Mouse (Mus musculus) forebrain, embryonic 16.5 days (tissue): Measurements from ENCODE around the gene Arhgap22. TPM values are rescaled to one million over a fixed set of nuclear protein-coding genes. Genes with fewer than 3 reads are reported as not detected.

Experiments used
- ATAC-seq: fragments of 200-750 bp; cut with Nextera tagmentation; 2 replicates; pipeline ENCODE4 v1.8.0; 2017; ENCODE audit warnings: mild to moderate bottlenecking, moderate library complexity
- H3K27ac ChIP-seq: fragments of 300-500 bp; sonication (generic); 2 replicates; pipeline ENCODE4 v1.5.1; 2014; ENCODE audit warnings: low read length, control low read depth
- H3K27me3 ChIP-seq: fragments of 300-500 bp; sonication (generic); replicated peaks from 2 replicates; pipeline ENCODE4 v1.6.1; 2014; ENCODE audit warnings: low read length; ENCODE audit not compliant: control insufficient read depth, insufficient read depth
- H3K36me3 ChIP-seq: fragments of 300-500 bp; sonication (generic); 2 replicates; pipeline ENCODE4 v1.6.1; 2014; ENCODE audit not compliant: control insufficient read depth, insufficient read depth
- H3K4me1 ChIP-seq: fragments of 300-500 bp; sonication (generic); replicated peaks from 2 replicates; pipeline ENCODE4 v1.6.1; 2014; ENCODE audit warnings: low read length; ENCODE audit not compliant: control insufficient read depth, insufficient read depth
- H3K4me2 ChIP-seq: fragments of 300-500 bp; sonication (generic); 2 replicates; pipeline ENCODE4 v1.6.1; 2014; ENCODE audit warnings: mild to moderate bottlenecking, low read length, control low read depth
- H3K4me3 ChIP-seq: fragments of 300-500 bp; sonication (generic); replicated peaks from 2 replicates; pipeline ENCODE4 v1.5.1; 2014; ENCODE audit warnings: mild to moderate bottlenecking, low read length, control low read depth
- H3K9ac ChIP-seq: fragments of 300-500 bp; sonication (generic); replicated peaks from 2 replicates; pipeline ENCODE4 v1.6.1; 2014; ENCODE audit warnings: low read depth, low read length, control low read depth
- H3K9me3 ChIP-seq: fragments of 300-500 bp; sonication (generic); 2 replicates; pipeline ENCODE4 v1.6.1; 2016; ENCODE audit warnings: low read length; ENCODE audit not compliant: control insufficient read depth
- WGBS: fragments of 180-500 bp; shearing (Covaris S2); extraction: QIAGEN DNeasy Blood & Tissue Kit; methylation state at CpG from one replicate; pipeline ENCODE4 v1.1.7; 2014; 5-methylcytosine and 5-hydroxymethylcytosine counted together
- polyA plus RNA-seq: library from polyadenylated mRNA; unstranded; fragments of >200 nt; fragmentation: Nextera tagmentation; extraction: Ambion mirVana; gene quantifications from 2 replicates; pipeline ENCODE4 v1.2.1, GENCODE M21; 2015

Gene Arhgap22
- polyA plus RNA-seq, 1 experiment from 2014 or later, result 0.47 TPM

DNA sequence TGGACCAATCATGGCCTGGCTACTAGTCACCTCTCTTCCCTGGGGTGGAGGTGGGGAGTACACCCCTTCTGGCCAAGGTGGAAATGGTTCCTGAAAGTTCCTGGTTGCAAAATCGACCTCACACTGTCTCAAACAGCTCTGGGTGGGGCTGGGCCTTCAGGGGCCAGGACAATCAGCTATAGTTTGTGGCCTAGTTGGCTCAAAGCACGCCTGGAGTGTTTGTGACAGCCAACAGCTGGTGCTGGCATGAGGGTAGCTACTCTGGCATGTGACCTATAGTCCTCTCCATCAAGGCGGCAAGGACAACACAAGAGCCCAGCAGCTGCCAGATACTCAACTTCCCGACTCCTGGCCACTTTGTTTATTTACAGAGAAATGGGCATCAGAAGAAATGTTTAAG lies 133.9 kb downstream of the Arhgap22 start:
- no peaks in the 10 kb centered on the region for H3K36me3 ChIP-seq
- no peak overlapping the region for H3K4me2 ChIP-seq
- H3K4me3 ChIP-seq, result no peak overlapping the region
- H3K27me3 ChIP-seq, result peaks cover 19% of the 10 kb centered on the region
- WGBS, result 49% methylated on average over 4 of the region's 4 CpGs
- H3K4me1 ChIP-seq, result peaks cover 5% of the 10 kb centered on the region; the same call in 1 of the 2 replicates
- H3K27ac ChIP-seq, result no peak overlapping the region
- no peak overlapping the region for H3K9ac ChIP-seq
- no peaks in the 10 kb centered on the region for H3K9me3 ChIP-seq
- no peak for ATAC-seq

DNA sequence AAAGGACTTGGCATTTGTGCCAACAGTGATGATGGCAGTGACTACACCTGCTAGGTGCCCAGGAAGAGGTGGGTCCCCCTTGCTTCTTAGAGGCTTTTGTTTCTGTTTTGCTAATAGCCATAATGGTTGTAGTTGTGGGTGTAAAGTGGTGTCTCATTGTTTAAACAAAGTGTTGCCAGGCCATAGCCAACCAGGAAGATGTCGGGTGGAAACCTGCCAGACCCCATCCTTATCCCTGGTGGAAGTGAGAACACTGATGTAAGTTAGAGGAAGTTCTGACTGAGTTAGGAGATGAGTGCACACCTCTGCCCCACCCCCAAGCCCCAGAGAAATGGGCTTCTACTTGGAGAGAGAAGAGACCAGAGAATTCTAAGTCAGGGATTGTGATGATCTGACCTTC lies 134.3 kb downstream of the Arhgap22 start:
- Histone ChIP-seq H3K4me1 (peaks cover 5% of the 10 kb centered on the region; the same call in 1 of the 2 replicates), H3K36me3 (no peaks in the 10 kb centered on the region), H3K9me3 (no peaks in the 10 kb centered on the region), H3K27ac (no peak overlapping the region), H3K4me3 (no peak overlapping the region), H3K9ac (no peak overlapping the region), H3K27me3 (peaks cover 19% of the 10 kb centered on the region), H3K4me2 (no peak overlapping the region)
- 92% methylated on average over 1 of the region's 1 CpGs for WGBS
- ATAC-seq, result no peak

DNA sequence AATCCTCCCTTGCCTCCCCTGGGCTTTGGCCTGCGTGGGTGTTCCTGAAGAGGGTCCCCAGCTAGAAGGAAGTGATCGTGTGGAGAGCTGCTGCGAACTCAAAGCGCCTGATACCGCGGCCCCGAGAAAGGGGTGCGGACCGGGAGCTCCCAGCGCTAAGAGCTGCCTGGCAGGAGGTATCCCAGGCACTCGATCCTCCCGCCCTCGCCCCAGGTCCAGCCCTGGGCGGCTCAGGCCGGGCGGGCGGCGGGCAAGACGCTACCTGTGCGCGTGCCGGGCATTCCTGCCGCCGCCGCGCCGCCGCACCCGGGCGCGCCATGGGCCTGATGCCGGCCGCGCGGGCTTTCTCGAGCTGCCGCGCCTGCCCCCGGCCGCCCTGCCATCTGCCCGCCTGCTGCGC lies 137.2 kb downstream of the Arhgap22 start:
- H3K9me3 ChIP-seq, result no peaks in the 10 kb centered on the region
- H3K4me1 ChIP-seq, result peaks cover 5% of the 10 kb centered on the region; the same call in 1 of the 2 replicates
- peak overlapping the region; percentile 47 for H3K4me3 ChIP-seq
- peak overlapping the region; percentile 77 for H3K4me2 ChIP-seq
- under 1% methylated on average over 39 of the region's 42 CpGs for WGBS
- no peak overlapping the region for H3K27ac ChIP-seq
- peaks cover 19% of the 10 kb centered on the region for H3K27me3 ChIP-seq
- H3K9ac ChIP-seq, result peak overlapping the region; percentile 63
- H3K36me3 ChIP-seq, result no peaks in the 10 kb centered on the region
- ATAC-seq, result no peak

DNA sequence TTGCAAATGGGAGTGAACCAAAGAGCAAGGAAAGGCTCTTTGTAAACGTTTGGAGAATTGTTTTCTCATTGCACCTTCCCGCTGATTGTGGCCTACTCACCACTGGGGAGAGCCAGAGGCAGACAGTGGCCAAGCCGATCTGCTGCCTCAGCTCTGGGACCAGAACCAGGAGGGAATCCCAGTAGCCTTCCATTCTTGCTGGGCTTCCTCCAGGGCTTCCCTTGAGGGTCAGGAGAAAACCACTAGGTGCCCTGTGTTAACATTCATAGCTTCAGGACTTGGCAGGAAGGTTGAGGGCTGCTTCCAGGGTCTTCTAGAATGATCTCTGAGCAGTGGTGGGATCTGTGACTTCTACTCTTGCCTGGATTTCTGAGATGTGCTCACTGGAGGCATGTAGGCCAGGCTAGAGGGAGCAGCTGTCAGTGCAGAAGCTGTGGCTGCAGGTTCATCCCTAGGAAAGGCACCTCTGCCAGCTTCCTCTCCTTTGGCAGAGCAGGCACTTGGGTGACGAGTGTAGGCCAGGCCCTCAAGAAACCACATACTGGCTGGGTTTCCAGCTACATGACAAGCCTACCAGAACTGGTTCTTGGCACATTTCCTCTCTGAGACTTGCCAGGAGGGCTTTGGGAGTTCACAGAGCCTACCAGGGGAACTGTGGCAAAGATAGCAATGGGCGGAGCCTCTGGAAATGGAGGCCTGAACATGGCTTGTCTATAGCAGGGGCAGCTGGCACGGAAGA lies 138.3 kb downstream of the Arhgap22 start:
- no peaks in the 10 kb centered on the region for H3K9me3 ChIP-seq
- no peak for ATAC-seq
- H3K27ac ChIP-seq, result no peak overlapping the region
- no peak overlapping the region for H3K4me3 ChIP-seq
- H3K27me3 ChIP-seq, result peaks cover 19% of the 10 kb centered on the region
- 67% methylated on average over 6 of the region's 6 CpGs for WGBS
- peaks cover 5% of the 10 kb centered on the region; the same call in 1 of the 2 replicates for H3K4me1 ChIP-seq
- no peaks in the 10 kb centered on the region for H3K36me3 ChIP-seq
- no peak overlapping the region for H3K9ac ChIP-seq
- H3K4me2 ChIP-seq, result no peak overlapping the region

GRCm38 (mm10) chr14:33352890-33353289 lies 139.1 kb downstream of the Arhgap22 start:
- Histone ChIP-seq H3K4me1 (peaks cover 10% of the 10 kb centered on the region; the same call in 1 of the 2 replicates), H3K4me2 (no peak overlapping the region), H3K9ac (no peak overlapping the region), H3K27me3 (peaks cover 19% of the 10 kb centered on the region), H3K27ac (no peak overlapping the region), H3K36me3 (no peaks in the 10 kb centered on the region), H3K4me3 (no peak overlapping the region), H3K9me3 (no peaks in the 10 kb centered on the region)
- ATAC-seq, result no peak
- 84% methylated on average over 6 of the region's 6 CpGs for WGBS

GRCm38 (mm10) chr14:33355276-33355675 lies 141.4 kb downstream of the Arhgap22 start:
- ATAC-seq, result no peak
- Histone ChIP-seq H3K27me3 (peaks cover 16% of the 10 kb centered on the region), H3K4me2 (no peak overlapping the region)

DNA sequence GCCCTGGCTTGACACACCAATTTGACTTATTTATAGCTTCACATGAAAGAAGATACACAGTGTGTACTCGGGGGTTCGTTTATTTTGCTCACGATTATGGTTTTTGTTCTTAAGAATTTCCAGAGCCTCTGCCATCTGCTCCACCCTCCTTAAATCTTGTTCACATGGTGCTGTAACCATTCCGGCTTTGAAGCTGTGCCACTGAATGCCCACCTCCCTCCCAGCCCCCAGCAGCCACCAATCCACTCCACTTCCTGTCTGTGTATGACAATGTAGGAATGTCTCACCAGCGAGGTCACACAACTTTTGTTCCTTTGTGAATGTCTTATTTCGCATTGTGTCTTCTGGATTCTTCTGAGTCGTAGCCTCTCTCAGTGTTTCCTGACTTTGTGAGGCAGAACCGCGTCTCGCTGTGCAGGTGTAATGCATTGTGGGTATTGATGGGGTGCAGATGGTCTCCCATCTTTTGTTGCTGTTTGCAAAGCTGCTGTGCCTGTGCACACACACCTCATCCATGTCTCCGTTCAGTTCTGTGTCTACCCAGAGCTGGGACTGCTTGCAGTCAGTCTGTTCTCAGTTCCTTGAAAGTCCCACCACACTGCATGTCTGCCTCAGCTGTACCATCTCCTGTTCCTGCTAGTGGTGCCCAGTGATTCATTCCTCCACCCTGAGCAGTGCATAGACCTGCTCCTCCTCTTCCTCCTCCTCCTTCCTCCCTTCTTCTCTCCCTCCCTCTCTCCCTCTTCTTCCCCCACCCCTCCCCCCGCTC lies 144.0 kb downstream of the Arhgap22 start:
- peak; percentile 66 for ATAC-seq
- Histone ChIP-seq H3K36me3 (no peaks in the 10 kb centered on the region), H3K4me2 (no peak overlapping the region), H3K9ac (no peak overlapping the region), H3K4me1 (peaks cover 6% of the 10 kb centered on the region; the same call in 1 of the 2 replicates), H3K9me3 (no peaks in the 10 kb centered on the region), H3K4me3 (no peak overlapping the region), H3K27ac (no peak overlapping the region), H3K27me3 (no peaks in the 10 kb centered on the region)
- 50% methylated on average over 12 of the region's 12 CpGs for WGBS

More at GRCm38 (mm10) chr14:33355276-33355675, 141.4 kb downstream of the Arhgap22 start:
- peaks cover 11% of the 10 kb centered on the region; the same call in 1 of the 2 replicates for H3K4me1 ChIP-seq
- no peak overlapping the region for H3K9ac ChIP-seq
- no peaks in the 10 kb centered on the region for H3K36me3 ChIP-seq
- no peaks in the 10 kb centered on the region for H3K9me3 ChIP-seq
- WGBS, result 89% methylated on average over 5 of the region's 5 CpGs
- H3K27ac ChIP-seq, result no peak overlapping the region
- no peak overlapping the region for H3K4me3 ChIP-seq

- Histone ChIP-seq H3K9ac (no peak overlapping the region), H3K4me3 (no peak overlapping the region), H3K27me3 (no peaks in the 10 kb centered on the region), H3K9me3 (no peaks in the 10 kb centered on the region), H3K27ac (no peak overlapping the region), H3K4me2 (no peak overlapping the region), H3K36me3 (no peaks in the 10 kb centered on the region), H3K4me1 (peaks cover 6% of the 10 kb centered on the region; the same call in 1 of the 2 replicates)
- no peak for ATAC-seq
- 87% methylated on average over 8 of the region's 8 CpGs for WGBS
Observed at GRCm38 (mm10) chr14:33358891-33359290, 145.1 kb downstream of the Arhgap22 start.

DNA sequence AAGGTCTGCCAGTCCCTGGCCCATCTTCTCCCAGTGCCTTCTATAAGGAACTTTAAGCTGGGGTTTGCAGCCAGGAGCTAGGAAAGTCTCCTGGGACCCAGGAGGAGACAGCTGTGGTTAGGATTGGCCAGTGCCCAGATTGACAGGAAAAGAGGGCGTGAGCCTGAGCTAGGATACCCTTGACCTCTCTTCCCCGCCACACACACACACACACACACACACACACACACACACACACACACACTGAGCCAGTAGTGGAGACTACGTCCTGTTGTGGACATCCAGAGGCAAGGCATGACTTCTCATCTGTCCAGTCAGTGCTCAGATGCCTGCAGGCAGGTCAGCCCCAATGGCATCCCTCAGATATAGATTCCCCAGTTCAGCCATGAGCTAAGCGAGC lies 147.7 kb downstream of the Arhgap22 start:
- H3K27ac ChIP-seq, result no peak overlapping the region
- H3K9ac ChIP-seq, result no peak overlapping the region
- peaks cover 6% of the 10 kb centered on the region; the same call in 1 of the 2 replicates for H3K4me1 ChIP-seq
- ATAC-seq, result no peak
- no peak overlapping the region for H3K4me3 ChIP-seq
- WGBS, result 79% methylated on average over 4 of the region's 4 CpGs
- H3K27me3 ChIP-seq, result no peaks in the 10 kb centered on the region
- H3K4me2 ChIP-seq, result no peak overlapping the region
- H3K9me3 ChIP-seq, result no peaks in the 10 kb centered on the region
- H3K36me3 ChIP-seq, result no peaks in the 10 kb centered on the region
